Mouse (Mus musculus): ENCODE measurements around the gene Ahrr. TPM values are rescaled to one million over a fixed set of nuclear protein-coding genes. Genes with fewer than 3 reads are reported as not detected.

Gene Ahrr
- polyA plus RNA-seq, 1 experiment from 2014 or later = 0.57 TPM

Other genes with a start within 250 kb of the Ahrr start
- gene Cep72, start 230.0 kb downstream of the Ahrr start, polyA plus RNA-seq (2015; fragmentation: Nextera tagmentation; extraction: Ambion mirVana) = 14.9 and 15.8 TPM in 2 replicates
- gene Slc9a3, start 170.9 kb downstream of the Ahrr start, polyA plus RNA-seq (2015; fragmentation: Nextera tagmentation; extraction: Ambion mirVana) = not detected in 2 replicates
- gene Exoc3, start 83.6 kb downstream of the Ahrr start, polyA plus RNA-seq (2015; fragmentation: Nextera tagmentation; extraction: Ambion mirVana) = 65.8 and 67.2 TPM in 2 replicates
- gene Pdcd6, start 25.2 kb upstream of the Ahrr start, polyA plus RNA-seq (2015; fragmentation: Nextera tagmentation; extraction: Ambion mirVana) = 123 and 134 TPM in 2 replicates
- 254 and 283 TPM in 2 replicates for gene Sdha, start 57.9 kb upstream of the Ahrr start, polyA plus RNA-seq (2015; fragmentation: Nextera tagmentation; extraction: Ambion mirVana)
- gene Ccdc127, start 58.0 kb upstream of the Ahrr start, polyA plus RNA-seq (2015; fragmentation: Nextera tagmentation; extraction: Ambion mirVana) = 44.7 and 56.1 TPM in 2 replicates
- not detected in 2 replicates for gene Lrrc14b, start 71.7 kb upstream of the Ahrr start, polyA plus RNA-seq (2015; fragmentation: Nextera tagmentation; extraction: Ambion mirVana)
- 6.9 and 7.0 TPM in 2 replicates for gene Zfp72, start 98.5 kb upstream of the Ahrr start, polyA plus RNA-seq (2015; fragmentation: Nextera tagmentation; extraction: Ambion mirVana)
- gene Ftl1-ps1, start 107.4 kb upstream of the Ahrr start, polyA plus RNA-seq (2015; fragmentation: Nextera tagmentation; extraction: Ambion mirVana) = 78.9 and 152 TPM in 2 replicates
- gene Zfp825, start 201.7 kb upstream of the Ahrr start, polyA plus RNA-seq (2015; fragmentation: Nextera tagmentation; extraction: Ambion mirVana) = 23.7 TPM in 2 replicates